Mouse (Mus musculus): ENCODE measurements around the gene Mrgprh. TPM values are rescaled to one million over a fixed set of nuclear protein-coding genes. Genes with fewer than 3 reads are reported as not detected.
"Not testable (repeated sequence)": the region's sequence is repeated elsewhere in the genome, so short reads cannot be mapped to it uniquely, and the experiment has no call there.

The Mrgprh gene
- polyA plus RNA-seq, 1 experiment from 2014 or later: not detected

- no peak overlapping the region for H3K4me3 ChIP-seq
- no peaks in the 10 kb centered on the region for H3K36me3 ChIP-seq (ENCODE audit: poor library complexity, severe bottlenecking)
- no peaks in the 10 kb centered on the region for H3K4me1 ChIP-seq
- no peaks in the 10 kb centered on the region for H3K27me3 ChIP-seq
- H3K27ac ChIP-seq: no peak overlapping the region
- no peak for ATAC-seq
- no peak overlapping the region for H3K4me2 ChIP-seq
- 66% methylated on average over 16 of the region's 16 CpGs for WGBS
- H3K9ac ChIP-seq: no peak overlapping the region
- H3K9me3 ChIP-seq (replicated peaks): no peaks in the 10 kb centered on the region
Measured at GRCm38 (mm10) chr17:12872275-12873028, 3.4 kb upstream of the Mrgprh start.

- peak; percentile 74 for ATAC-seq
- Histone ChIP-seq H3K9me3 (replicated peaks) (no peaks in the 10 kb centered on the region), H3K27me3 (no peaks in the 10 kb centered on the region), H3K4me3 (no peak overlapping the region), H3K4me1 (no peaks in the 10 kb centered on the region), H3K9ac (no peak overlapping the region), H3K36me3 (ENCODE audit: poor library complexity, severe bottlenecking) (no peaks in the 10 kb centered on the region), H3K27ac (no peak overlapping the region), H3K4me2 (peak overlapping the region; percentile 34; the same call in 1 of the 2 replicates)
- 3% methylated on average over 14 of the region's 14 CpGs for WGBS
Measured at GRCm38 (mm10) chr17:12880178-12880577, 4.3 kb downstream of the Mrgprh start.

DNA sequence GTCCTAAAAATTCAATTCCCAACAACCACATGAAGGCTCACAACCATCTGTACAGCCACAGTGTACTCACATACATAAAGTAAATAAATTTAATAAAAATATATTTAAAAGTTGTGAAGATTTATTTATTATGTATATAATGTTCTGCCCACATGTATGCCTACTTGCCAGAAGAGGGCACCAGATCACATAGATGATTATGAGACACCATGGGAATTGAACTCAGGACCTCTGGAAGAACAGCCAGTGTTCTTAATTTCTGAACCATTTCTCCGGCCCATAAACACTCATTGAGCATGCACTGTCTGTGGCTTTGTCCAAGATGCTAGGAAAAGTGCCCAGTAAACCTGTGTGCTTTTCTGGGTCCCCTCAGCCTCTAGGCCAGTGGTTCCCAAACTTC, 5.4 kb downstream of the Mrgprh start:
- WGBS: 79% methylated on average over 1 of the region's 1 CpGs
- no peak for ATAC-seq

DNA sequence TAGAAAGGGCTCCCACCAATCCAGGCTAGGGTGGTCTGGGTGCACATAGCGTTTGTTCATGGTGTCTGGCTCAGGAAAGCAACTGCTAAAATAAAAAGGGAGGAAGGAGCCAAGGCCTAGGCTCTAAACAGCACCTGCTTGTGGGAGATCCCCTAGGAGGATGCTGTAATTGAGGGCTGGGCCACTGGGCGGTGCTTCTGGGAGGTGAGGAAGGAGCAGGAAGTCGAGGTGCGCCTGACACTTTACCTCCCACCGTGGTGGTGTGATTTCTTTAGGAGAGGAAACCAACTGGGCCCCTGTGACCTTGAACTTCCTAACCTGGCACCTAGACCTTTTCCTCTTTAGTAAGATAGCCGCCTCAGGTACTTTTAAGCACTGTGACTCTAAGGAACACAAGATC, 10.8 kb downstream of the Mrgprh start:
- no peak overlapping the region for H3K27ac ChIP-seq
- H3K36me3 ChIP-seq (ENCODE audit: poor library complexity, severe bottlenecking): peaks cover 28% of the 10 kb centered on the region; the same call in 1 of the 2 replicates
- H3K4me2 ChIP-seq: no peak overlapping the region
- no peak for ATAC-seq
- no peak overlapping the region for H3K9ac ChIP-seq
- H3K4me1 ChIP-seq: no peaks in the 10 kb centered on the region
- H3K9me3 ChIP-seq (replicated peaks): no peaks in the 10 kb centered on the region
- H3K4me3 ChIP-seq: no peak overlapping the region
- WGBS: 47% methylated on average over 6 of the region's 6 CpGs
- no peaks in the 10 kb centered on the region for H3K27me3 ChIP-seq

More for the DNA sequence above, 5.4 kb downstream of the Mrgprh start:
- no peak overlapping the region for H3K4me2 ChIP-seq
- H3K27me3 ChIP-seq: no peaks in the 10 kb centered on the region
- no peak overlapping the region for H3K9ac ChIP-seq
- H3K9me3 ChIP-seq (replicated peaks): no peaks in the 10 kb centered on the region
- no peak overlapping the region for H3K4me3 ChIP-seq
- no peaks in the 10 kb centered on the region for H3K4me1 ChIP-seq
- no peaks in the 10 kb centered on the region for H3K36me3 ChIP-seq (ENCODE audit: poor library complexity, severe bottlenecking)
- no peak overlapping the region for H3K27ac ChIP-seq

GRCm38 (mm10) chr17:12887021-12887775, 11.4 kb downstream of the Mrgprh start:
- no peaks in the 10 kb centered on the region for H3K4me1 ChIP-seq
- no peak overlapping the region for H3K9ac ChIP-seq
- H3K27ac ChIP-seq: no peak overlapping the region
- H3K4me2 ChIP-seq: no peak overlapping the region
- 87% methylated on average over 15 of the region's 15 CpGs for WGBS
- H3K27me3 ChIP-seq: no peaks in the 10 kb centered on the region
- H3K4me3 ChIP-seq: no peak overlapping the region
- no peak for ATAC-seq
- H3K9me3 ChIP-seq (replicated peaks): no peaks in the 10 kb centered on the region
- H3K36me3 ChIP-seq (ENCODE audit: poor library complexity, severe bottlenecking): peaks cover 32% of the 10 kb centered on the region; the same call in 1 of the 2 replicates

DNA sequence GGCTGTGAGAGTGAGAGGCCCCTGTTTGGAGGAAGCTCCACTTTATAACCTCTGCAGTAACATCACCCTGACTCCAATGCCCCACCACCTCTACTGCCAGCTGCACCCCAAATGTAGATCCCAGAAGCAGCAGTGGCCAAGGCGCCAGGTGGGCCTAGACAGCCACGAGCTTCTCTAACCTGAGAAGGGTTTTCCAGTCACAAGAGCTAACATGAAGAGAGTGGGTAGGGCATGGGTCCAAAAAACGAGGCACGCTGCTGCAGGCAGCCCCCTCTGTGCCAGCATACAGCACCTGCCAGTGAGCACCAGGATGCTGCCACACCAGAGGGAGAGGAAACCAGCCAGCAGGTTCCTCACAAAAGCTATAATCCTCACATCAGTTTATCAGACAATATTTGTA, 15.2 kb downstream of the Mrgprh start:
- Histone ChIP-seq H3K4me2 (no peak overlapping the region), H3K9me3 (replicated peaks) (no peaks in the 10 kb centered on the region), H3K27me3 (no peaks in the 10 kb centered on the region), H3K4me1 (no peaks in the 10 kb centered on the region), H3K4me3 (no peak overlapping the region), H3K36me3 (ENCODE audit: poor library complexity, severe bottlenecking) (peaks cover 38% of the 10 kb centered on the region; the same call in 1 of the 2 replicates), H3K27ac (no peak overlapping the region), H3K9ac (no peak overlapping the region)
- WGBS: 82% methylated on average over 4 of the region's 4 CpGs
- no peak for ATAC-seq

DNA sequence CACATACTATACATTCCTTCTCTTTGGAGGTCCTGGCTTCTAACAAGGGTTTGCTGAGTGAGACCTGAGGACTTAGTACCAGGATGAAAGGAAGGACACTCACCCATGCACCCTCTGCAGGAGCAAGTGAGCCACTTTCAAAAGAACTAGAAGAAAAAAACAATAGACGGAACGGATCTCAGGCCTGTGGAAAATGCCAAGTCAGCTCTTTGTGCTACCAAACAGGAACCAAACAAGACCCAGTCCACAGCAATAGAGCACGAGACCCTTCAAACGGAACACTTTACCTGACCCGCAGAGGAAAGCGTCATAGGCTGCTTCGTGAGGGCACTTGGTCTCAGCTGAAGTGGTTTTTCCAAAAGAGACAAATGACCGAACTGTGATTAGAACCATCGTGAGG, 16.2 kb downstream of the Mrgprh start:
- no peak overlapping the region for H3K27ac ChIP-seq
- H3K4me3 ChIP-seq: no peak overlapping the region
- peaks cover 38% of the 10 kb centered on the region; the same call in 1 of the 2 replicates for H3K36me3 ChIP-seq (ENCODE audit: poor library complexity, severe bottlenecking)
- H3K9ac ChIP-seq: no peak overlapping the region
- H3K9me3 ChIP-seq (replicated peaks): no peaks in the 10 kb centered on the region
- no peak overlapping the region for H3K4me2 ChIP-seq
- ATAC-seq: no peak
- no peaks in the 10 kb centered on the region for H3K27me3 ChIP-seq
- H3K4me1 ChIP-seq: no peaks in the 10 kb centered on the region
- 91% methylated on average over 9 of the region's 9 CpGs for WGBS

DNA sequence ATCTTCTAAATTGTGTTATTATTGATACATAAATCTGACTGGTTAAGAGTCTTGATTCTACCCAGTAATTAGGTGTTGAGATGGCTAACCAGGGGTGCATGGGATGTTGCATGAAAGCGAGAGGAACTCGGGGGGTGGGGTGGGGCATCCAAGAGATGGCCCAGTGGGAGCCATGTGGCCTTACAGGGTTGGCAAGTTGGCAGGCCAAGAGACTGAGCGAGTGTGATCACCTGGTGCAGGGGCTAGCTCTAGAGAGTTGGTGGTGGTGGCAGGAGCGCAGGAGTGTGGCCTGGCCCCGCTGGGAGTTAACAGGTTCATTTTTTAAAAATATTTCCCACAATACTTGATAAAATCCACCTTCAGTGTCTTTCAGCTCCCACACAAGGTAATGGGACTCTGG, 21.8 kb downstream of the Mrgprh start:
- no peaks in the 10 kb centered on the region for H3K27me3 ChIP-seq
- no peak overlapping the region for H3K4me2 ChIP-seq

DNA sequence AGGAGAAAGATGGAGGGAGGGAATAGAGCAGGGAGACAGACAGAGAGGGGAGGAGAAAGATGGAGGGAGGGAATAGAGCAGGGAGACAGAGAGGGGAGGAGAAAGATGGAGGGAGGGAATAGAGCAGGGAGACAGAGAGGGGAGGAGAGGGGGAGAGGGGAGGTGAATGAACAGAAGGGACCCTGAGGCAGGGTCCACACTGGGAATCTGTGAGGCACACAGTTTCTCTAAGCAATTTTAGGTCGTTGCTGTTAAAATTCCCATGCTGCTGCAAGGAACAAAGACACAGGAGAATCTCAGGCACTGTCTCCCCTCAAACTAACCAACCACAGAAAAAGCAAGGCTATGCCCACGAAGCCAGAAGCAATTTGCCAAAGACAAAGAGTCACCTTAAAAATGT, 22.8 kb downstream of the Mrgprh start:
- not testable (repeated sequence) for H3K4me2 ChIP-seq; H3K27me3 ChIP-seq; H3K9ac ChIP-seq; H3K4me1 ChIP-seq; H3K9me3 ChIP-seq (replicated peaks); H3K4me3 ChIP-seq
- WGBS: 37% methylated on average over 2 of the region's 2 CpGs
- ATAC-seq: peak; percentile 69
- Histone ChIP-seq H3K36me3 (ENCODE audit: poor library complexity, severe bottlenecking) (peaks cover 30% of the 10 kb centered on the region), H3K27ac (peak overlapping the region; percentile 78)

More for the DNA sequence above, 21.8 kb downstream of the Mrgprh start:
- 83% methylated on average over 5 of the region's 5 CpGs for WGBS
- no peak overlapping the region for H3K4me3 ChIP-seq
- ATAC-seq: peak; percentile 68; the same call in 1 of the 2 replicates
- H3K36me3 ChIP-seq (ENCODE audit: poor library complexity, severe bottlenecking): peaks cover 26% of the 10 kb centered on the region
- no peak overlapping the region for H3K9ac ChIP-seq
- peak overlapping the region; percentile 16; the same call in 1 of the 2 replicates for H3K27ac ChIP-seq
- no peaks in the 10 kb centered on the region for H3K4me1 ChIP-seq
- no peaks in the 10 kb centered on the region for H3K9me3 ChIP-seq (replicated peaks)

DNA sequence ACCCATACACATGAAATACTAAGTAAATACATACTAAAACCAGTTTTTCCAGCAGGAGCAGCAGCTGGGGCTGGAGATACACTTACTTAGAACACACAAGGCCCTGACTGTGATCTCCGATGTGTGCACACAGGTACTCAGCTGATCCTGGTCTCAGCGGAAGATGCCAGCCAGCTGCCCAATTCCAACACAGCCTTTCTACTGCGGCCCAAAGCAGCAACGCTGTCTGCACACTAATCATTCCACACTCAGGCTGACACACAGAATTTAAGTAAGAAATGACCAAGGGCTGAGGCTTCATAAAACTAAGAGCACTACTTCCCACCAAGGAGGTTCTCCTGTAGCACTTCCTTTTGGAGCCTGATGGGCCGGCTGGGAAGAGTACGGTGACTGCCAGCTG, 26.5 kb downstream of the Mrgprh start:
- no peak overlapping the region for H3K4me2 ChIP-seq
- peaks cover 12% of the 10 kb centered on the region for H3K4me1 ChIP-seq
- no peaks in the 10 kb centered on the region for H3K9me3 ChIP-seq (replicated peaks)
- H3K4me3 ChIP-seq: no peak overlapping the region
- peaks cover 51% of the 10 kb centered on the region for H3K36me3 ChIP-seq (ENCODE audit: poor library complexity, severe bottlenecking)
- no peak overlapping the region for H3K27ac ChIP-seq
- no peaks in the 10 kb centered on the region for H3K27me3 ChIP-seq
- WGBS: 96% methylated on average over 6 of the region's 6 CpGs
- H3K9ac ChIP-seq: no peak overlapping the region
- ATAC-seq: no peak

GRCm38 (mm10) chr17:12903372-12904333, 27.8 kb downstream of the Mrgprh start:
- peak overlapping the region; percentile 9; the same call in 1 of the 2 replicates for H3K4me2 ChIP-seq
- H3K9ac ChIP-seq: peak overlapping the region; percentile 26; the same call in 1 of the 2 replicates
- peak; percentile 63 for ATAC-seq
- no peaks in the 10 kb centered on the region for H3K27me3 ChIP-seq
- H3K4me3 ChIP-seq: no peak overlapping the region
- peak overlapping the region; percentile 83 for H3K27ac ChIP-seq
- no peaks in the 10 kb centered on the region for H3K9me3 ChIP-seq (replicated peaks)
- 8% methylated on average over 12 of the region's 12 CpGs for WGBS
- peaks cover 12% of the 10 kb centered on the region for H3K4me1 ChIP-seq
- H3K36me3 ChIP-seq (ENCODE audit: poor library complexity, severe bottlenecking): peaks cover 51% of the 10 kb centered on the region
